Mouse (Mus musculus): ENCODE data around the gene Srrm4. TPM values are rescaled to one million over a fixed set of nuclear protein-coding genes. Genes with fewer than 3 reads are reported as not detected.

Srrm4 gene
- 0.19 TPM for polyA plus RNA-seq (2014; fragmentation: Illumina TruSeq; extraction: RNeasy Lipid Tissue Mini Kit (QIAGEN cat#74804); ENCODE audit: low replicate concordance)

GRCm38 (mm10) chr5:116591346-116592048 lies at the start of gene Srrm4:
Gene Srrm4 (minus strand): TSS chr5:116591817.

DNA sequence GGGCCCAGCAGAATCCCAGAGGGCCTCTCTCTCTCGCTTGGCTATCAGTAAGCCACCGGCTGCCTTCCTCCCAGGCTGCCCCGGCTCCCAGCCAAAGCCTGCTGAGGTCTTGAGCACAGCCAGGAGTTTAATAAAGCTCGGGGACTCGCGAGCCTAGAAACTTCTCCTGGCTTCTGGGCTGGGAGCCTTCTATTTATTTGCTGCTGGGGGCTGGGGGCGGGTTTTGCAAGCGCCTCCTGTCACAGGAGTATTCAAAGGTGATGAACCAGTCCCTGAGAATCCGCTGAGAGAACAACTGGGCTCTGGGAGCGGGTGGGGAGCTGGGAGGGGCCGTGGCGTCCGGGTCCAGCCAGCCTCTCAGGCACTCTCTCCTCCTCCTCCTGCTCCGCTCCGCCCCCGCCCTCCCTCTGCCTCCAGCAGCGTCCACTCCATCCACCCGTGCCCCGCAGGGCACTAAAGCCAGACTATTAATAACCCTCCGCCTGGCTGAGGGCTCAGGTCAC lies 168.9 kb downstream of the Srrm4 start, which contains the start of gene Hspb8:
Hspb8 (minus strand) TSS at position 166 of the 503 bp plus-strand sequence.

Other genes with a start within 250 kb of the Srrm4 start
- 3.3 TPM for gene Hspb8, start 169.0 kb downstream of the Srrm4 start, polyA plus RNA-seq (2014; fragmentation: Illumina TruSeq; extraction: RNeasy Lipid Tissue Mini Kit (QIAGEN cat#74804); ENCODE audit: low replicate concordance)